Mouse (Mus musculus) hindbrain, embryonic 12.5 days (tissue): ENCODE data around the gene Tollip. TPM values are rescaled to one million over a fixed set of nuclear protein-coding genes. Genes with fewer than 3 reads are reported as not detected.
A peak's percentile ranks its signal among the peaks of the same experiment; 100 is the strongest.
"Not testable (repeated sequence)": the region's sequence is repeated elsewhere in the genome, so short reads cannot be mapped to it uniquely, and the experiment has no call there.

Experiments used
- ATAC-seq: fragments of 200-750 bp; cut with Nextera tagmentation; 2 replicates; pipeline ENCODE4 v1.8.0; 2017; ENCODE audit warnings: moderate TSS enrichment; ENCODE audit not compliant: low FRiP score
- H3K27ac ChIP-seq: fragments of 300-500 bp; sonication (generic); 2 replicates; pipeline ENCODE4 v1.5.1; 2016; ENCODE audit warnings: mild to moderate bottlenecking
- H3K27me3 ChIP-seq: fragments of 300-500 bp; sonication (generic); 2 replicates; pipeline ENCODE4 v1.6.1; 2016; ENCODE audit warnings: mild to moderate bottlenecking
- H3K36me3 ChIP-seq: fragments of 300-500 bp; sonication (generic); 2 replicates; pipeline ENCODE4 v1.6.1; 2016; ENCODE audit warnings: mild to moderate bottlenecking
- H3K4me1 ChIP-seq: fragments of 300-500 bp; sonication (generic); 2 replicates; pipeline ENCODE4 v1.6.1; 2016
- H3K4me2 ChIP-seq: fragments of 300-500 bp; sonication (generic); replicated peaks from 2 replicates; pipeline ENCODE4 v1.6.1; 2016; ENCODE audit warnings: mild to moderate bottlenecking
- H3K4me3 ChIP-seq: fragments of 300-500 bp; sonication (generic); 2 replicates; pipeline ENCODE4 v1.5.1; 2016; ENCODE audit warnings: mild to moderate bottlenecking
- H3K9ac ChIP-seq: fragments of 300-500 bp; sonication (generic); 2 replicates; pipeline ENCODE4 v1.6.1; 2016; ENCODE audit warnings: mild to moderate bottlenecking, moderate library complexity
- H3K9me3 ChIP-seq: fragments of 300-500 bp; sonication (generic); replicated peaks from 2 replicates; pipeline ENCODE4 v1.6.1; 2016; ENCODE audit warnings: mild to moderate bottlenecking
- WGBS: fragments of 180-500 bp; shearing (Covaris S2); methylation state at CpG from one replicate; pipeline ENCODE4 v1.1.7; 2016; 5-methylcytosine and 5-hydroxymethylcytosine counted together
- polyA plus RNA-seq: library from polyadenylated mRNA; unstranded; fragments of >200 nt; fragmentation: Nextera tagmentation; extraction: Ambion mirVana; gene quantifications from 2 replicates; pipeline ENCODE4 v1.2.1, GENCODE M21; 2016

The Tollip gene
- polyA plus RNA-seq, 1 experiment from 2014 or later: 67.3 TPM

DNA sequence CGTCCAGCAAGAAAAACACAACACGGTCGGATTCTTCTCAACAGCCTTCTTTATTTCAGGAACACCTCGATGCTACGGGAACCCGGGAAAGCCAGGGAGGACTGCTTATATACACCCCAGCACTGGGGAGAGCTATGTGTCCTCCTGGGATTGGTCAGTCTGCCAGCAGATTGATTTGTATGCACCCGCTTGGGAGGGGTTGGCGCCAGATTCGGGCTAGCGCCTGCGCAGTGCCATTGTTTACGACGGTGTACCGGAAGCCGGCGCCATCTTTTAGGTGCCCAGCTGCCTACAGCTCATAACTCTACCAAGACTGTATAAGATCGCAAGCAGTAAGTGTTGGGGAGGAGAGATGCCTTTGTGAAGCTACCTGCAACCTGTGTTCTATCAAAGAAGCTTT lies 5.8 kb upstream of the Tollip start:
- not testable (repeated sequence) for H3K36me3 ChIP-seq, ATAC-seq
- WGBS: 94% methylated on average over 17 of the region's 17 CpGs

DNA sequence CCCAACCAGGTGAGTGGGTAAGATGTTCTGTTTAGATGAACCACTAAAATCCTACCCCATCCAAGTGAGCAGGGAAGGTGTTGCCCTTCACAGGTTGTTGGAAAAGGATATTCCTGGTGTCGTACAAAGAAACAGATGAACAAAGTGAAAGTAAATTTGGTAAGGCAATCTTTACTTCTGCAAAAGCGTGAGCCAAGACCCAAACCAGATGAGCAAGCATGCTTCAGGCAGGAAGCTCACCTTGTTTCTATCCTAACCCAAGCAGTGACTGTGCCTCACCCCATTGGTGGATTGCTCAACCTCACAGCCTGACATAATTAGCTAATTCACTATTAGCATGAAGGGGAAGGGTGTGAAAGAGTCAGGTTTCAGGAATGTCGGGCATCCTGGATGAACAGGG lies 7.0 kb downstream of the Tollip start:
- no peaks in the 10 kb centered on the region for H3K9me3 ChIP-seq
- H3K4me1 ChIP-seq: peaks cover 12% of the 10 kb centered on the region
- peaks cover 8% of the 10 kb centered on the region; the same call in 1 of the 2 replicates for H3K27me3 ChIP-seq
- 74% methylated on average over 3 of the region's 3 CpGs for WGBS
- no peak overlapping the region for H3K9ac ChIP-seq
- H3K4me2 ChIP-seq: no peak overlapping the region
- H3K27ac ChIP-seq: no peak overlapping the region
- no peak for ATAC-seq
- no peak overlapping the region for H3K4me3 ChIP-seq
- no peaks in the 10 kb centered on the region for H3K36me3 ChIP-seq

More for the DNA sequence above, 5.8 kb upstream of the Tollip start:
- not testable (repeated sequence) for H3K9me3 ChIP-seq, H3K4me2 ChIP-seq, H3K27ac ChIP-seq, H3K4me1 ChIP-seq, H3K27me3 ChIP-seq, H3K4me3 ChIP-seq, H3K9ac ChIP-seq

DNA sequence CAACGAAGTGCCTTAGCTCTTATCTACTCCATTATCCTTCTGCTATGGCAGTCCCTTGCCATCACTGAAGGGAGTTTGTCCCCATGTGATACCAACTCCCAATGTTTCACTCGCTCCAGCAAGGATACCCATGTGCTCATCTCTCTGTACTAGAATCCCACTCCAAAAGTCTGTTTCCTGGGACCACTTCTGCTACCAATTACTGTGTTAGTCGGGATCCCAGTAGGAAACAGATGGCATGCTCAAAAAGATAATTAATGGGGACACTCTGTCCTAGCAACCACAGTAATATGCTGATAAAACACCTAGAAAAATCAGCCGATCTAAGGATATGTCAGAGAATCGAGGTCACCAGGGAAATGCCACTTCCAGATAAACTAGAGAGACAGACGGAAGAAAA lies 9.7 kb downstream of the Tollip start:
- no peak overlapping the region for H3K4me3 ChIP-seq
- no peak overlapping the region for H3K9ac ChIP-seq
- 71% methylated on average over 6 of the region's 6 CpGs for WGBS
- peaks cover 24% of the 10 kb centered on the region for H3K27me3 ChIP-seq
- no peak for ATAC-seq
- no peak overlapping the region for H3K4me2 ChIP-seq
- H3K4me1 ChIP-seq: peaks cover 12% of the 10 kb centered on the region
- H3K36me3 ChIP-seq: no peaks in the 10 kb centered on the region
- H3K27ac ChIP-seq: no peak overlapping the region
- H3K9me3 ChIP-seq: no peaks in the 10 kb centered on the region

DNA sequence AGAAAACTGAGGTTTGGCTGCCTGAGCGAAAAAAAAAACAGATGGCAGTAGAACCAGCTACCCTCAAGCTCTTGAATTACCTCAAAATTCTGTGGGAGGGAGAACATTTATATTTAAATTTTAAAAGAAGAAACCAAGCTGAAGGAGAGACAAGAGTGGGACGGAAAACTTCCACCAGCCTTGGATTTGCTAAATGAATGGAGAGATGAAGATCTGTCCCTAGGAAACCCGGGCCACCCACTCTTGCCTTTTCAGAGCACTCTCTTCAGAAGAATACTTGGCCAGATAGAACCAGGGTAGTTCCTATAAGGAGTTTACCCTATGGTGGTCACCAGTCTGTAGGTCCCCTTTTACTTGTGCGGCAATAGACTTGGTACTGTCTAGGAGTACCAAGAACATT lies 15.5 kb downstream of the Tollip start:
- Histone ChIP-seq H3K36me3 (no peaks in the 10 kb centered on the region), H3K4me3 (peak overlapping the region; percentile 81), H3K27ac (peak overlapping the region; percentile 85), H3K9me3 (no peaks in the 10 kb centered on the region), H3K4me1 (peaks cover 32% of the 10 kb centered on the region), H3K27me3 (peaks cover 17% of the 10 kb centered on the region), H3K4me2 (peak overlapping the region; percentile 69), H3K9ac (peak overlapping the region; percentile 58; the same call in 1 of the 2 replicates)
- 57% methylated on average over 4 of the region's 4 CpGs for WGBS
- no peak for ATAC-seq

DNA sequence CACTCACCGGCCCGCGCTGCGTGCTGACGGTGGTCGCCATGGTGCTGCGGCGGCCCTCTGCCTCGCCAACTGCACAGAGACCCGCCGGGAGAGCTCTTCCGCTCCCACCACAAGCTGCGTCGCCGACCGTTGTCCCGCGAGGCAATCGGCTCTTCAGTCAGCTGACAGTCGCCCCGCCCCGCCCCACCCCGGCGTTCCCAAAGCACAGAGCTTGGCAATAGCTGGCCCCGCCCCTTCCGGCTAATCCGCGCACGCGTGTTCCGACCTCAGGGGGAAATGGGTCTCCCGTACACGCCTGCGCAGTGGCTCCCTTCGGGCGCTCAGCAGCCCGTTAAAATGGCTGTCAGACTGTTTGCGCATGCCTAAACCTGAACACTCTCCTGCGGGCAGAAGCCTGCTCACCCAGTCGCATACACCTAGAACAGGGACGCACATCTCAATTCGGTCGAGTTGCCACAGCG lies 16.0 kb downstream of the Tollip start:
- peak overlapping the region; percentile 92 for H3K9ac ChIP-seq
- peak; percentile 97 for ATAC-seq
- H3K9me3 ChIP-seq: no peaks in the 10 kb centered on the region
- no peaks in the 10 kb centered on the region for H3K36me3 ChIP-seq
- WGBS: under 1% methylated on average over 40 of the region's 44 CpGs
- peaks cover 17% of the 10 kb centered on the region for H3K27me3 ChIP-seq
- H3K27ac ChIP-seq: peak overlapping the region; percentile 85
- H3K4me1 ChIP-seq: peaks cover 32% of the 10 kb centered on the region
- peak overlapping the region; percentile 69 for H3K4me2 ChIP-seq
- H3K4me3 ChIP-seq: peak overlapping the region; percentile 81

DNA sequence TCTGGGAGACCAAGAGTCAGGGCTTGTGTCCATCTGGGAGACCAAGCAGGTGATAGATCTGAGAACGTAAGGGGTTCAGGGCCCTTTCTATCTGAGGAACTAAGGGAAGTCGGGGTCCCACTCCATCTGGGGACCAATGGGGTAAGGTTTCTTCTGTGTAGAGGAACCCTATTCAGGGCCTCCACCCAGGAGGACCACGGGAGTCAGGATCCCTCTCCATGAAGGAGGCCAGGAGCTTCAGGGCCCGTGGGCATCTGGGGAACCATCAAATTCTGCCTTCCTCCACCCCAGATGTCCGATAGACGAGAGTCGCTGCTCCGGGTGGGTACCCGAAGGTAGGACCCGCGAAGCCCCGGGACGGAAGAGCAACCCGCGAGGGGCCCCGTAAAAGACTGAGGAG lies 16.5 kb downstream of the Tollip start:
- under 1% methylated on average over 16 of the region's 16 CpGs for WGBS

DNA sequence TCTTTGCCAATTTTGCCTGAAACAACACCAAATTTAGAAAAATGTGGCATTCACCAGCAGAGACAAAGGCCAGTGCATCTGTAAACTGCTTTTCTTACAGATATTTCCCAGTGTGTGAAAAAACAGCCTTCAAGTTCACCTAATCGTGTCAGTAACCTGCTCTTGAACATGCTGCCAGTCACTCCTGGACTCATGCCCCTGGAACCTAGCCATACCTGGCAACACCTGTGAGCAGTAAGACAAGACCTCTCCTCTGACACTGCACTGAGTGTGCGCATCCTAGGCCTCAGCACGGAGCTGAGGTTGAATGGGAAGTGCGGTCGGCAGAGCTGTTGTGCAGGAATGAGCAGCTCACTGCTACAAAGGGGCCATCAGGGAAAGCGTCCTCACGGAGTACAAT lies 26.2 kb downstream of the Tollip start:
- Histone ChIP-seq H3K9ac (no peak overlapping the region), H3K4me2 (no peak overlapping the region), H3K9me3 (no peaks in the 10 kb centered on the region), H3K4me3 (no peak overlapping the region), H3K4me1 (0 out of 2 replicates have a peak, but pooled peaks cover 3% of the 10 kb centered on the region), H3K36me3 (peaks cover 61% of the 10 kb centered on the region), H3K27ac (no peak overlapping the region), H3K27me3 (no peaks in the 10 kb centered on the region)
- no peak for ATAC-seq
- WGBS: 94% methylated on average over 7 of the region's 7 CpGs

More for the DNA sequence above, 16.5 kb downstream of the Tollip start:
- no peaks in the 10 kb centered on the region for H3K36me3 ChIP-seq
- H3K4me1 ChIP-seq: peaks cover 35% of the 10 kb centered on the region
- H3K27me3 ChIP-seq: peaks cover 17% of the 10 kb centered on the region
- no peaks in the 10 kb centered on the region for H3K9me3 ChIP-seq
- H3K4me2 ChIP-seq: peak overlapping the region; percentile 69
- H3K27ac ChIP-seq: peak overlapping the region; percentile 85
- peak overlapping the region; percentile 81 for H3K4me3 ChIP-seq
- peak overlapping the region; percentile 92 for H3K9ac ChIP-seq
- ATAC-seq: peak; percentile 71

DNA sequence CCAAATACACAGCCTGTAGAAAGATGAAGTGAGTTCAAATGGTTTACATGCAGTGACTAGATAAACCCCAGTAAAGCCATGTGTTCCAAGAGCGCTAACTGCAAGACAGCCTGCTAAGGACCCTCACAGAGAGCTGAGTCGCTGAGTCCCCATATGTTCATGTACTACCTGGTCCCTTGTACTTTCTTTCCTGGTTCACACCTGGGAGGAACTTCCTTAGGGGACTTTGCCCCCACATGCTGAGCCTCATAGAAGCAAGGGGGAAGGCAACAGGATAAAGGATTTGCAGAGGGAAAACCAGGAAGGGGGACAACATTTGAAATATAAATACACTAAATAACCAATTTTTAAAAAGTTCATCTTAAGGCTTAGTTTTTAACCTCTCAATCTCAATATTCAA lies 39.5 kb downstream of the Tollip start:
- H3K4me3 ChIP-seq: no peak overlapping the region
- no peaks in the 10 kb centered on the region for H3K9me3 ChIP-seq
- H3K4me2 ChIP-seq: no peak overlapping the region
- H3K27ac ChIP-seq: no peak overlapping the region
- no peaks in the 10 kb centered on the region for H3K4me1 ChIP-seq
- no peaks in the 10 kb centered on the region for H3K27me3 ChIP-seq
- WGBS: 93% methylated on average over 2 of the region's 2 CpGs
- H3K36me3 ChIP-seq: peaks cover 66% of the 10 kb centered on the region
- H3K9ac ChIP-seq: no peak overlapping the region
- ATAC-seq: no peak

DNA sequence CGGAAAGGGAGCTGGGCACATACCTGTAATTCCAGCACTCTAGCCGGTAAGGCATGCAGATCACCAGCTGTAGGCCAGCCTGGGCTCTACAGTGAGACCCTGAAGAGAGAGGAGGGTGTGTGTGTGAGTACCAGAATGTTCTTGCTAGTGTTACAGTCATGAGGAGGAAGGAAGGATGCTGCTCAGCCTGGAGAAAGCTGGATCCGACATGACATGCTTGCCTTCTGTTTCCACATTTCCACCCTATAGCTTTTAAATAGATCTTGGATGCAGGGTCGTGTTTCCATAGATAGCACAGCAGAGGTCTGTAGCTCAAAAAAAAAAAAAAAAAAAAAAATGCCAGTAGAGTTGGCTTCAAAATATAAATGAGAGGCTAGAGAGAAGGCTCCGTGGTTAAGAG lies 43.4 kb downstream of the Tollip start:
- H3K4me3 ChIP-seq: no peak overlapping the region
- H3K4me2 ChIP-seq: no peak overlapping the region
- peaks cover 48% of the 10 kb centered on the region for H3K36me3 ChIP-seq
- H3K27me3 ChIP-seq: no peaks in the 10 kb centered on the region
- no peaks in the 10 kb centered on the region for H3K4me1 ChIP-seq
- H3K9me3 ChIP-seq: no peaks in the 10 kb centered on the region
- H3K9ac ChIP-seq: no peak overlapping the region
- no peak overlapping the region for H3K27ac ChIP-seq
- no peak for ATAC-seq
- WGBS: 89% methylated on average over 5 of the region's 5 CpGs

DNA sequence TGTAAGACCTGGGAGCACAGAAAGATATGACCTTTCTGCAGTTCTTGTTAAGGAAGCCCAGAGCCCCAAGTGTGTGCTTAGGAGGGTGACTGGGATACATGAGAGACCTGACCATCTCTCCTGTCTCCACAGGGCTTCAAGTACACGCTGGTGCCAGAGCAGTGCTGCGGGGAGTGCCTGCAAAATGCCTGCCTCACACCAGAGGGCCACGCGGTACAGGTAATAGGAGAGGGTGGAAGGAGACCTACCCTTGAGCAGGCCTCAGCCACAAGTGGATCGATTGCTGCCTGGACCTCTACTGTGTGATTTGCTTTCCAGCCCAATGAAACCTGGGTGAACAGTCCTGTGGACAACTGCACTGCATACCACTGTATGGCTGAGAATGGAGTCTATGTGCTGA lies 47.8 kb downstream of the Tollip start:
- H3K4me1 ChIP-seq: no peaks in the 10 kb centered on the region
- no peaks in the 10 kb centered on the region for H3K27me3 ChIP-seq
- H3K27ac ChIP-seq: no peak overlapping the region
- H3K4me2 ChIP-seq: no peak overlapping the region
- no peak overlapping the region for H3K4me3 ChIP-seq
- WGBS: 81% methylated on average over 5 of the region's 5 CpGs
- peaks cover 31% of the 10 kb centered on the region for H3K36me3 ChIP-seq
- H3K9me3 ChIP-seq: no peaks in the 10 kb centered on the region
- no peak overlapping the region for H3K9ac ChIP-seq
- no peak for ATAC-seq

DNA sequence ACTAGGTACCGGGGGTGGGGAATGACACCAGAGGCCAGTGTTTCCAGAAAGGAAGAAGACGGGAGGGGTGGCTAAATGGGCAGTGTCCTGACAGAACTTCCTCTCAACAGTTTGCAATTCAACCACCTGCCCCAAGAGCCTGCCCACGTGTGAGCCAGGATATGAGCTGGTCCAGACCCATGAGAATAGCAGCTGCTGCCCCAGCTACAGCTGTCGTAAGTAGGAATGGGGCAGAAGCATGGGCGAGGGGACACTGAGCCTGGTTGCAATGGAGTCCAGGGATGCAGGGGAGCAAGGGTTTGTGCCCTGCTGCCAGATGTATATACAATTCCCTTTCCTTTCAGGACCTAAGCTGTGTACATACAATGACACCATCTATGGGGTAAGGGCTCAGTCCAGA lies 48.7 kb downstream of the Tollip start:
- ATAC-seq: no peak

DNA sequence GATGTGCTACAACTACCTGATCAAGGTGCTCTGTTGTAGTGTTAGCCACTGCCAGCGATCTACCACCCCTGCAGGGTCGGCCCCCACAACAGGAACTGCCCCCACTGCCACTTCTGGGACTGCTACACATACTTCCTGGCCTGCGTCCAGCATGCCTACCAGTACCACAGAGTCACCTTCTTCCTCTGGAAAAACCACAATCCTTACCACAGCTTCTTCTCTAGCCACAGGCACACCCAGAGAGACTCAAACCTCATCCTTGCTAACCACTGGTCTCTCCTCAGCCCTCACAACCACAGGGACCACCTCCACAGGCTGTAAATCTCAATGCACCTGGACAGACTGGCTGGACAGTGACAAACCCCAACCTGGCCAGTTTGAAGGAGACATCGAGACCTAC lies 57.3 kb downstream of the Tollip start:
- no peak overlapping the region for H3K4me3 ChIP-seq
- no peak overlapping the region for H3K4me2 ChIP-seq
- H3K36me3 ChIP-seq: no peaks in the 10 kb centered on the region
- no peak overlapping the region for H3K9ac ChIP-seq
- no peaks in the 10 kb centered on the region for H3K9me3 ChIP-seq
- no peaks in the 10 kb centered on the region for H3K4me1 ChIP-seq
- no peak overlapping the region for H3K27ac ChIP-seq
- no peaks in the 10 kb centered on the region for H3K27me3 ChIP-seq
- WGBS: 85% methylated on average over 4 of the region's 4 CpGs
- ATAC-seq: no peak

More for the DNA sequence above, 48.7 kb downstream of the Tollip start:
- Histone ChIP-seq H3K4me1 (no peaks in the 10 kb centered on the region), H3K9me3 (no peaks in the 10 kb centered on the region), H3K4me2 (no peak overlapping the region), H3K9ac (no peak overlapping the region), H3K27ac (no peak overlapping the region), H3K36me3 (peaks cover 29% of the 10 kb centered on the region), H3K4me3 (no peak overlapping the region), H3K27me3 (no peaks in the 10 kb centered on the region)
- 80% methylated on average over 5 of the region's 5 CpGs for WGBS

DNA sequence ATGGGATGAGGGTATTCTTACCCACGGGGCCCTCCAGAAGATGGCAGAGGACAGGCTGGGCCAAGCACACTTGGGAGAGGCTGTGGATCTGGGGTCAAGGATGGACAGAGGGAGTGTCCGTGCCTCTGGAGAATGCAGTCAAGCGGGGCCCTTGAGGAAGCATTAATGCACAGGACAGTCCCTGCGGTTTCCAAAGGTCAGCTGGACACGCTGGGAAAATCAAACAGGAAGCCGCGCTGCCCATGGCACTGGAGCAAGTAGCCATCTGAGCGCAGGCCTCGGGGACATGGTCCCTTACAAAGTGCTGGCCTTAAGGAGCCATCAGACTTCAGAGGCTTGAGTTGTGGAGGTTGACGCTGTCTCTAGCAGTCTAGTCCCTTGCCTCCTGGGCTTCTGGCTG lies 78.0 kb downstream of the Tollip start:
- no peaks in the 10 kb centered on the region for H3K27me3 ChIP-seq
- no peak for ATAC-seq
- no peaks in the 10 kb centered on the region for H3K9me3 ChIP-seq
- H3K4me3 ChIP-seq: no peak overlapping the region
- no peaks in the 10 kb centered on the region for H3K36me3 ChIP-seq
- no peak overlapping the region for H3K4me2 ChIP-seq
- H3K9ac ChIP-seq: no peak overlapping the region
- H3K27ac ChIP-seq: no peak overlapping the region
- H3K4me1 ChIP-seq: no peaks in the 10 kb centered on the region
- 85% methylated on average over 10 of the region's 10 CpGs for WGBS
